Mouse (Mus musculus) gonadal fat pad, adult 2 months (tissue): ENCODE measurements around the gene Irak1bp1. TPM values are rescaled to one million over a fixed set of nuclear protein-coding genes. Genes with fewer than 3 reads are reported as not detected.

Experiments
- DNase-seq: peaks from one replicate; pipeline ENCODE4 v3.0.0-alpha.2; 2012; ENCODE audit warnings: low read depth
- polyA plus RNA-seq: library from polyadenylated mRNA; depleted of rRNA; stranded (reverse); fragments of >200 nt; gene quantifications from 2 replicates; pipeline ENCODE4 v1.2.3, GENCODE M21; 2012; rRNA removed

The Irak1bp1 gene
- polyA plus RNA-seq, 1 experiment: 8.1 TPM

- no peak for DNase-seq
Measured at GRCm38 (mm10) chr9:82884177-82884576, 54.8 kb downstream of the Irak1bp1 start.

GRCm38 (mm10) chr9:82888645-82889044 is 59.3 kb downstream of the Irak1bp1 start:
- DNase-seq: no peak

Other genes with a start within 250 kb of the Irak1bp1 start
- gene Phip, start 146.0 kb downstream of the Irak1bp1 start, polyA plus RNA-seq: 3.8 and 4.9 TPM in 2 replicates